Mouse (Mus musculus) B cell, adult 2 months (primary cell): ENCODE data around the gene Spata18.

Experiments
- DNase-seq, 2 experiments: peaks; one replicate each; pipeline ENCODE4 v3.0.0; 2022

The Spata18 gene

GRCm38 (mm10) chr5:73721682-73722282 is 70.6 kb downstream of the Spata18 start:
- DNase-seq = no peak

DNA sequence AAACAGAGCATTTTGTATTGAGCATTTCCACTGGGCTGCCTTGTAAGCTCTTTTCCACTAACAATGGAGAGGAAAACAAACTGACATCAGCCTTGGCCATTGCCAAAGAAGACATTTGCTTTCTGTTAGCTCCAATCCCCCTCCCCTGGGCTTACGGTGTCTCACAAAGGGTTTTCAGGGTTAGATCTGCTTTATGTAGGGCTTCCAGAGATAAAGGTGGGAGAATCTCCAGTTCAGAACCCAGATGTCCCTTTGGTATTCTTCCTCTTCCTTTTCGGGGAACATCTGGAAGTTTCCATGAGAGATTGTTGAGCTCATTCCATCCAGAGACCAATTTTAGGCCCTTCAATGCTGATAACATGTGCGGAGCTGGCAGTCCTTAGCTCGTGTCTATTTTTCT is 74.8 kb downstream of the Spata18 start:
- DNase-seq = no peak

DNA sequence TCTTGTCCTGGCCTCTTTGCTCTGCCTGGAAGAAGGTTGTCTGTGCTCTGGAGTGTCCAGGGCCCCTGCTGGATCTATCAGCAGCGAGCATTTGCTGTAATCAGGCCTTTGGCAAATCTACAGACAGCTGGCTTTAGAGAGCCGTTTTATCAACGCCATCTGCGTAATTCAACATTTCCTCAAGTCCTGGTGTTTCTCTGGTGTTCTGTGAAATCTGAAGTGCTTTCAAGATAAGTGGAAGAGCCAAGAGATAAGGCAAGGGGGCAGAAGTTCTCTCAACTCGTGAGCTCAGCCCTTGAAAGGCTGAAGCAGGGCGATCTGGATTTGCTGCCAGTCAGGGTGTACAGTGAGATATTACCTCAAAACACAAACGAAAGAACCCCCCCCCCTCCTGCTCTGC is 77.5 kb downstream of the Spata18 start:
- DNase-seq = no peak
